Mouse (Mus musculus): Measurements from ENCODE around the gene Calhm6.

DNA sequence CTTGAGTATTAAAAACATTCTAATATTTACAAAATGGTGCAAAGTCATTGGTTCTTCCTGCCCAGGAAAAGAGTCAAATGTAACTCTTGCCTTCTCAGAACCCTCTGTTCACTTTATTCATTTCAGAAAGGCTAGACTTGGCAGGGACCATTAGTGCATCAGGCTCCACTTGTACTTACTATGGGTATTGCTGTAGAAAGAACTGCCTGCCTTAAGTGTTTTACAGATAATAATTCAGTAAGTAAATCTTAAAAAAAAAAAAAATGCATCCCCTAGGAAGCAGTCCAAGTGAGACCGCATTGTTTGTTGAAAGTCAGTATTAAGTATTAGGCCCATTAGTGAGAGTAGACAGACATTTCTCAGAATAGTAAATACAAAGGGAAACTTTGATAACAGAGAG lies 41.3 kb downstream of the Calhm6 start:
- TF ChIP-seq ZMIZ1 (IDR thresholded peaks at IDR 0.05; ENCODE audit: low read depth, low read length) (no peak), CHD2 (IDR thresholded peaks at IDR 0.05; ENCODE audit: low read length) (no peak), CTCF (conservative IDR thresholded peaks at IDR 0.05 in 1 of 2, IDR thresholded peaks at IDR 0.05 in 1 of 2; ENCODE audit: low read depth in 2 of 2, low read length in 2 of 2) (no peak), POLR2A (IDR thresholded peaks at IDR 0.05; ENCODE audit: low read depth, low read length) (no peak), MAX (IDR thresholded peaks at IDR 0.05; ENCODE audit: low read length) (no peak), EP300 (IDR thresholded peaks at IDR 0.05; ENCODE audit: low read length) (no peak), JUND (conservative IDR thresholded peaks at IDR 0.05; ENCODE audit: low read depth, low read length) (no peak), NELFE (IDR thresholded peaks at IDR 0.05; ENCODE audit: low read depth, low read length) (no peak), MAFK (IDR thresholded peaks at IDR 0.05; ENCODE audit: insufficient replicate concordance, low read length) (no peak), E2F4 (IDR thresholded peaks at IDR 0.05; ENCODE audit: insufficient replicate concordance, low read depth, low read length) (no peak)
